ENCODE assay signal across 12 mouse cellular contexts in the genomic region with DNA sequence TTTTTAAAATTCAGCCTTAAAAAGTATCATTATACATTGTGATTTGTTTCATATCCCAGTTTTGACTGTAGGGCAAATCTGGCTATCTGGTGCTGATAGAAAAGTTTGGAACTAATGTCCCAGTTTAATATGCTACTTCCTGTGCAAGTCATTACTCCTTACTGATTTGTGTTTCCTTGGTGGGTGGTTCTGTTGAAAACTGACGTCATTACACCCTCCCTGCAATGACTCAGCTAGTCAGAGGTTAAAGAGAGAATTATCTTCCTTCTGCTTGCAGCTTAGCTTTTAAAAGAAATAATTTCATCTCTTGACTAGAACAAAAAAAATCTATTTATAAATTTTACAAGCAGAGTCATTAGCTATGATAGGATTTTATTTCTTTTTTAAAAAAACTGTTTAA.
A peak's percentile ranks its signal among the peaks of the same experiment; 100 is the strongest.
DNase-seq lines count a peak whose midpoint lies in the region; ATAC-seq and TF ChIP-seq lines count a peak whose summit lies in the region.
"Had no signal": no experiment of that assay in that cellular context is flagged by ENCODE, and none has a peak within 500 bp of the region (broad histone marks: within the 10 kb centered on the region; RNA-seq: fewer than 3 reads in every experiment).

No protein-coding gene starts in this region.

- no peak for TF ChIP-seq POLR2A in liver, adult 2 months (IDR thresholded peaks at IDR 0.05; ENCODE audit: extremely low read depth, insufficient read depth, low read length)

- no peaks in the 10 kb centered on the region for H3K36me3 ChIP-seq in liver, adult 2 months (ENCODE audit: control insufficient read depth, insufficient read depth, low read length)
- no peaks in the 10 kb centered on the region for H3K36me3 ChIP-seq in liver, embryonic 11.5 days (ENCODE audit: control insufficient read depth, insufficient read depth, low read length)
- no peaks in the 10 kb centered on the region for H3K36me3 ChIP-seq in intestine, postnatal 0 days (ENCODE audit: control insufficient read depth, insufficient read depth)
- H3K36me3 ChIP-seq: liver, embryonic 12.5 days had no signal

- no peak for ATAC-seq in liver, embryonic 11.5 days (replicated peaks; ENCODE audit: low FRiP score)
- ATAC-seq in intestine, postnatal 0 days = peak; percentile 93
- peak; percentile 65 for ATAC-seq in megakaryocyte progenitor cell, adult 5-6 weeks (replicated peaks; ENCODE audit: poor library complexity)
- ATAC-seq: hindbrain, embryonic 16.5 days; liver, embryonic 12.5 days had no signal

- no peak overlapping the region for H3K4me2 ChIP-seq in liver, embryonic 11.5 days
- no peak overlapping the region for H3K4me2 ChIP-seq in intestine, postnatal 0 days (replicated peaks; ENCODE audit: low read depth)
- H3K4me2 ChIP-seq: liver, embryonic 12.5 days had no signal

- no peaks in the 10 kb centered on the region for H3K9me3 ChIP-seq in liver, embryonic 11.5 days (ENCODE audit: control insufficient read depth, low read length)
- H3K9me3 ChIP-seq in intestine, postnatal 0 days (ENCODE audit: control insufficient read depth) = no peaks in the 10 kb centered on the region
- H3K9me3 ChIP-seq: liver, embryonic 12.5 days had no signal

- no peak overlapping the region for H3K4me3 ChIP-seq in liver, adult 2 months (ENCODE audit: insufficient read depth, low read depth, low read length)
- no peak overlapping the region for H3K4me3 ChIP-seq in liver, embryonic 11.5 days (ENCODE audit: low read depth, low read length)
- H3K4me3 ChIP-seq in intestine, postnatal 0 days (ENCODE audit: low read depth, low read length) = no peak overlapping the region
- H3K4me3 ChIP-seq: liver, embryonic 12.5 days had no signal

- no peak overlapping the region for H3K9ac ChIP-seq in liver, adult 2 months (ENCODE audit: low read depth, low read length)
- no peak overlapping the region for H3K9ac ChIP-seq in liver, embryonic 11.5 days (ENCODE audit: low read depth, low read length)
- no peak overlapping the region for H3K9ac ChIP-seq in intestine, postnatal 0 days (ENCODE audit: low read depth, low read length)
- H3K9ac ChIP-seq: liver, embryonic 12.5 days had no signal

- H3K27ac ChIP-seq in liver, adult 2 months (replicated peaks; ENCODE audit: insufficient read depth, low read depth, low read length) = no peak overlapping the region
- H3K27ac ChIP-seq in liver, embryonic 11.5 days (ENCODE audit: low read depth, low read length) = no peak overlapping the region
- H3K27ac ChIP-seq in intestine, postnatal 0 days (ENCODE audit: low read depth, low read length) = no peak overlapping the region; the same call in 1 of the 2 replicates
- H3K27ac ChIP-seq: liver, embryonic 12.5 days had no signal

- no peaks in the 10 kb centered on the region; the same call in 1 of the 2 replicates for H3K4me1 ChIP-seq in liver, adult 2 months (ENCODE audit: control insufficient read depth, insufficient read depth, low read length)
- H3K4me1 ChIP-seq in liver, embryonic 11.5 days (replicated peaks; ENCODE audit: control insufficient read depth, insufficient read depth, low read length) = no peaks in the 10 kb centered on the region
- no peaks in the 10 kb centered on the region for H3K4me1 ChIP-seq in intestine, postnatal 0 days (replicated peaks; ENCODE audit: control insufficient read depth, insufficient read depth, low read length)
- H3K4me1 ChIP-seq: liver, embryonic 12.5 days had no signal

- TF ChIP-seq CTCF in liver, adult 2 months (IDR thresholded peaks at IDR 0.05; ENCODE audit: low read depth, low read length) = no peak
- no peak for TF ChIP-seq CTCF in intestine, postnatal 0 days (IDR thresholded peaks at IDR 0.05; ENCODE audit: low read depth)

- H3K79me2 ChIP-seq in liver, adult 2 months (ENCODE audit: control insufficient read depth, insufficient read depth, low read length) = no peaks in the 10 kb centered on the region

- DNase-seq in liver, adult 2 months (ENCODE audit: extremely low read depth, low read depth, low spot score) = peak; percentile 54
- DNase-seq in liver, embryonic 11.5 days (ENCODE audit: low spot score) = no peak
- peak; percentile 26 for DNase-seq in brain, adult 2 months (ENCODE audit: low read depth, low spot score)
- DNase-seq in urinary bladder, adult 2 months (ENCODE audit: low spot score) = no peak
- no peak for DNase-seq in adrenal gland, postnatal 25 days
- DNase-seq: cerebellum, adult 11-12 months; lung, postnatal 10 days; thymus, adult 2 months had no signal

- 10% methylated on average over 1 of the region's 1 CpGs for WGBS in liver, adult 2 months
- 16% methylated on average over 1 of the region's 1 CpGs for WGBS in liver, embryonic 11.5 days
- 4% methylated on average over 1 of the region's 1 CpGs for WGBS in intestine, postnatal 0 days

- H3K27me3 ChIP-seq in liver, adult 2 months (ENCODE audit: control insufficient read depth, insufficient read depth, low read length) = no peaks in the 10 kb centered on the region
- no peaks in the 10 kb centered on the region for H3K27me3 ChIP-seq in liver, embryonic 11.5 days (replicated peaks; ENCODE audit: control insufficient read depth, insufficient read depth, low read length)
- no peaks in the 10 kb centered on the region for H3K27me3 ChIP-seq in intestine, postnatal 0 days (replicated peaks; ENCODE audit: control insufficient read depth, insufficient read depth, low read length)
- H3K27me3 ChIP-seq: liver, embryonic 12.5 days had no signal

Comparison
In these comparisons a context has a peak if more than half of its experiments do, and no peak if none do; other contexts are left out.
1. DNase-seq: peak in liver, adult 2 months (single experiment) and brain, adult 2 months (single experiment); none in liver, embryonic 11.5 days (single experiment), urinary bladder, adult 2 months (single experiment) and adrenal gland, postnatal 25 days (single experiment).